Mouse (Mus musculus): ENCODE measurements around the gene Cpe. TPM values are rescaled to one million over a fixed set of nuclear protein-coding genes. Genes with fewer than 3 reads are reported as not detected.

The Cpe gene
- polyA plus RNA-seq, 1 experiment = 511 TPM

DNA sequence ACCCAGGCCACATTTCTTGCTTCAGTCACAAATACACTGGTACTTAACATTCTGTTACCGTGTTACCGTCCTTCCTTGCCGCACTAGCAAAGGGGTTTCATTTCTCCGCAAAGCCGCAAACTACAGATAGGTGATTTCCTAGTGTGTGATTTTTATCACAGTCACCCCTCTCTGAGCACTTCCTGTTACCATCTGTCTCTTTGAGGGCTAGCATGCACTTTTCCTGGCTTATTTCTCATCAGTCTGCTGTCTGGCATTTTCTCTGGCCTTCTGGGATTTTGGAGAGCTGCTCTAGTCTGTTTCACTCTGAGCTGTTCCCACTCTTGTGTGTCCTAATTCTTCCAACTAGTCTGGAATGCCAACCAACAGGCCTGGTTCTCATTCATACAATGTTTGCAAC lies 33.8 kb downstream of the Cpe start:
- Histone ChIP-seq H3K4me3 (ENCODE audit: insufficient read depth, low read length) (no peak overlapping the region), H3K27ac (ENCODE audit: insufficient read depth, low read length) (peak overlapping the region; percentile 27; the same call in 1 of the 2 replicates), H3K4me1 (ENCODE audit: control insufficient read depth, insufficient read depth, low read length) (peaks cover 6% of the 10 kb centered on the region)
- TF ChIP-seq CTCF (IDR thresholded peaks at IDR 0.05; ENCODE audit: borderline replicate concordance, insufficient read depth, low read length) (no peak), POLR2A (IDR thresholded peaks at IDR 0.05; ENCODE audit: low read depth, low read length) (no peak)

DNA sequence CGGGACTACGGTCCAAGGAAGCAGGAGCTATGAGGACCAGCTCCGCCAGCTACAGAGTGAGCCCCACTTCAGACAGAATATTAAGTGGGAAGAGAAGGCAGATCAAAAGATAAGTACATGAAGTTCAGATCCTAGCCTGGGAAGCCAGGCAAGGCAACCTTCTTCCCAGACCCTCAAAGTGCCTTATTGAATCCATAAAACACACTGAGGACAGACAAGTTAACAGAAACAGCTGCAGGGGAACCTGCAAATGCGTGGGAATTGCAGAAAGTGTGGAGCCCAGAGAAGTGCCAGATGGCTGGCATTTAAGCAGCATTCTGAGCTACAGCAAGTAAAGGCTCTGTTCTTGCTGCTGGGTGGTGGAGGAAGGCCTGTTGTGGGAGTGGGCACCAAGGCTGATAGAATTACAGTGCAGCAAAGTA lies 34.9 kb downstream of the Cpe start:
- Histone ChIP-seq H3K4me3 (ENCODE audit: insufficient read depth, low read length) (no peak overlapping the region), H3K27ac (ENCODE audit: insufficient read depth, low read length) (no peak overlapping the region), H3K4me1 (ENCODE audit: control insufficient read depth, insufficient read depth, low read length) (peaks cover 6% of the 10 kb centered on the region)
- no peak for TF ChIP-seq CTCF (IDR thresholded peaks at IDR 0.05; ENCODE audit: borderline replicate concordance, insufficient read depth, low read length)

DNA sequence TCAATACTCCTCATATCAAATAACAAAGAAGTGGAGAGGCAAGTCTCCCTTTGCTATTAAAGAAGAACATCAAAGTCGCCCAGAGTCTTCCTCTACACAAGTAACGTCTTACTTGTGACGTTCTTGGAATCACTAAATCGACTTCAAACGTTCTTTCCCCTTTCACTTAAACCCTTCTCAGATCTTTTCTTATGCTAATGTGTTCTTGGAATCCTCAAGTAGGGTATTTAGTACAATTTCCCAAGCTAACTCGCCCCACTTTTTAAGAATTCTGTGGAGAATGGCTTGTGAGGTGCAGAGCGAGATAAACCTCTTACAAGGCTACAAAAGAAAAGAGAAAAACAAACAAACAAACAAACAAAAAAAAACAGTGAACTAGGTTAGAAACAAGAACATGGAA lies 35.3 kb downstream of the Cpe start:
- Histone ChIP-seq H3K27ac (ENCODE audit: insufficient read depth, low read length) (no peak overlapping the region), H3K4me1 (ENCODE audit: control insufficient read depth, insufficient read depth, low read length) (peaks cover 6% of the 10 kb centered on the region), H3K4me3 (ENCODE audit: insufficient read depth, low read length) (no peak overlapping the region)
- TF ChIP-seq CTCF (IDR thresholded peaks at IDR 0.05; ENCODE audit: borderline replicate concordance, insufficient read depth, low read length) (no peak), POLR2A (IDR thresholded peaks at IDR 0.05; ENCODE audit: low read depth, low read length) (no peak)

DNA sequence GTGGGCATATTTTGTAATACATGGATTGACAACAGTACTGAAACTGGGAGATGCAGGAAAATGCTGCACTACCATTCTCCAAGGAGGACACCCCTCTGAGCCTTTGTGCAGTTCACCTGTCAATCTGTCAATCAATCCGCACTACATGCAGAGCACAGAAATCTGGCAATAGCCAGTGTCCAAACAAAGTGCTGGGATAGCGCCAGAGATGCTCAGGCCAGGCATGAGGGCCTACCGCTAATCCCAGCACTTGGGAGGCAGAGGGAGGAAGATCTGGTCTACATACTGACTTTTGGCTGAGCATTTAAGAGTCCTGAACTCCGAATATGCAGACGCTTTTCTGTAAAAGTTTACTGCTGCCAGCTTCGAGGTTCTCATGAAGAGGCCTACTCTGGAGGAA lies 37.0 kb downstream of the Cpe start:
- TF ChIP-seq POLR2A (IDR thresholded peaks at IDR 0.05; ENCODE audit: low read depth, low read length) (no peak), CTCF (IDR thresholded peaks at IDR 0.05; ENCODE audit: borderline replicate concordance, insufficient read depth, low read length) (no peak)
- H3K4me3 ChIP-seq (ENCODE audit: insufficient read depth, low read length) = no peak overlapping the region
- peaks cover 6% of the 10 kb centered on the region for H3K4me1 ChIP-seq (ENCODE audit: control insufficient read depth, insufficient read depth, low read length)
- H3K27ac ChIP-seq (ENCODE audit: insufficient read depth, low read length) = no peak overlapping the region

DNA sequence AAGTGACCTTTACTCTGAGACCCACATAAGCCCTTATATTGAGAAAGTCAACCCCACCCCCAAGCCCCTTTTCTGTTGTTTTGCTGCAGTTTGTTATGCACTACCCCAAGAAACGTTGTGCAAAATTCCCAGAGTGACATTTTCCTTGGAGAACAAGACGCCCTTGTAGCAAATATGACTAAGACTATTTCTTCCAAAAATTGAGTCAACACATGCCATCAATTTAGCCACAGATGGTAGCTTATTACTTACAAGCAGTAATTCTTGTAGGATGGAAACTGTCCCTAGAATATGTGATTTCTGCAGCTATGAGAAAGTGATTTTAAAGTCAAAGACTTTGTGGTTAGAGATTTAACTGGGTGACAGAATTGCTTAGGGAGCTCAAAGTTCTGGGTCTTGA lies 37.8 kb downstream of the Cpe start:
- no peak overlapping the region for H3K27ac ChIP-seq (ENCODE audit: insufficient read depth, low read length)
- TF ChIP-seq CTCF (IDR thresholded peaks at IDR 0.05; ENCODE audit: borderline replicate concordance, insufficient read depth, low read length) (no peak), POLR2A (IDR thresholded peaks at IDR 0.05; ENCODE audit: low read depth, low read length) (no peak)
- H3K4me3 ChIP-seq (ENCODE audit: insufficient read depth, low read length) = no peak overlapping the region
- peaks cover 6% of the 10 kb centered on the region for H3K4me1 ChIP-seq (ENCODE audit: control insufficient read depth, insufficient read depth, low read length)

DNA sequence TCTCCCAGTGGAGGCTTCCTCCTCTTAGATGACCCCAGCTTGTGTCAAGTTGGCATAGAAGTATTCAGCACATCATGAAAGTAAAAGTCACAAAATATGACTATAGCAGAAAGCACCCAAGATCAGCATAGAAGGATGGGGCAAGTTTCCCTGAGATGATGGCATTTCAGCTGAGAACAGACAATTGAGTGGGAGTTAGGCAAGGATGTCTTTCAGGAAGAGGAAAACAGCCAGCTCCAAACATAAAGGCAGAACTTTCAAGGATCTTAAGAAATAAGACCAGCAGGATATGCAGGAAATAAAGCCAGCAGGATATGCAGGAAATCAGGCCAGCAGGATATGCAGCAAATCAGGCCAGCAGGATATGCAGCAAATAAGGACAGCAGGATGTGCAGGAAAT lies 40.6 kb downstream of the Cpe start:
- Histone ChIP-seq H3K4me1 (ENCODE audit: control insufficient read depth, insufficient read depth, low read length) (no peaks in the 10 kb centered on the region; the same call in 1 of the 2 replicates), H3K27ac (ENCODE audit: insufficient read depth, low read length) (no peak overlapping the region), H3K4me3 (ENCODE audit: insufficient read depth, low read length) (no peak overlapping the region)
- no peak for TF ChIP-seq CTCF (IDR thresholded peaks at IDR 0.05; ENCODE audit: borderline replicate concordance, insufficient read depth, low read length)
- TF ChIP-seq POLR2A (IDR thresholded peaks at IDR 0.05; ENCODE audit: low read depth, low read length) = no peak

DNA sequence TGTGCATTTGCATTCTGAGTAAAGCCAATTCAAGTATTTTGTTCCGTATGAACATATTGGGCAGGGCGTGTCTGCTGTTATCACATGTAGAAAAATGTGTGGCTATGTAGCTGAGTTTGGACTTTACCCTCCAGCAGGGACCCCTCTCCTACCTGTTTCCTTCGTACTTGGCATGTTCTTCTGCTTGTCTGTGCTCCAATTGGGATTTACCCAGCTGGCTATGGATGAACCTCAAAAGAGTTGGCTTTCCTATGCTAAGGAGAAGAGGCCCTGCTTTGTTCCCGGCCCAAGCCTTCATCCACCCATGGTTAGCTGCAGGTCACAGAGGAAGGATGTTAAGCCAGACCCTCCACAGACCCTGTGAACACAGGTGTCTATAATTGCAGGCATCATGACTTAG lies 44.8 kb downstream of the Cpe start:
- Histone ChIP-seq H3K27ac (ENCODE audit: insufficient read depth, low read length) (no peak overlapping the region), H3K4me1 (ENCODE audit: control insufficient read depth, insufficient read depth, low read length) (peaks cover 12% of the 10 kb centered on the region), H3K4me3 (ENCODE audit: insufficient read depth, low read length) (no peak overlapping the region)
- TF ChIP-seq POLR2A (IDR thresholded peaks at IDR 0.05; ENCODE audit: low read depth, low read length) (no peak), CTCF (IDR thresholded peaks at IDR 0.05; ENCODE audit: borderline replicate concordance, insufficient read depth, low read length) (no peak)

DNA sequence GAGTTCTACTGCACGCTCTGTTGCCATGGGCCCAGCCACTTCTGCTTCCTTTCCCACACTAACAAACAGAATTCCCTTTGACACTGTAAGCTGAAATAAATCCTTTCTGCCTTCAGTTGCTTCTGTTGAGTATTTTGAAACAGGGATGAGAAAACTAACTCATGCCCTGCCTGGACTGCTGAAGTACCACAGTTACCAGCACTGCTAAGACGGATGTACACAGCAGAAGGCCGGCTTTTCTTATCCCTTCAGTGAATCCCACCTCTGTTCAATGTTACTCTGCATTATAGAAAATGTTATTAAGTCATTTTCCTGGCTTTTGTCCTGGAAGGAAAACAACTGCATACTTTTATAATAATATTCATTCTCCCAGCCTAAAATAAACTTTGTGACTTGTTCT lies 45.7 kb downstream of the Cpe start:
- H3K27ac ChIP-seq (ENCODE audit: insufficient read depth, low read length) = no peak overlapping the region
- peaks cover 12% of the 10 kb centered on the region for H3K4me1 ChIP-seq (ENCODE audit: control insufficient read depth, insufficient read depth, low read length)
- TF ChIP-seq POLR2A (IDR thresholded peaks at IDR 0.05; ENCODE audit: low read depth, low read length) (no peak), CTCF (IDR thresholded peaks at IDR 0.05; ENCODE audit: borderline replicate concordance, insufficient read depth, low read length) (no peak)
- H3K4me3 ChIP-seq (ENCODE audit: insufficient read depth, low read length) = no peak overlapping the region

DNA sequence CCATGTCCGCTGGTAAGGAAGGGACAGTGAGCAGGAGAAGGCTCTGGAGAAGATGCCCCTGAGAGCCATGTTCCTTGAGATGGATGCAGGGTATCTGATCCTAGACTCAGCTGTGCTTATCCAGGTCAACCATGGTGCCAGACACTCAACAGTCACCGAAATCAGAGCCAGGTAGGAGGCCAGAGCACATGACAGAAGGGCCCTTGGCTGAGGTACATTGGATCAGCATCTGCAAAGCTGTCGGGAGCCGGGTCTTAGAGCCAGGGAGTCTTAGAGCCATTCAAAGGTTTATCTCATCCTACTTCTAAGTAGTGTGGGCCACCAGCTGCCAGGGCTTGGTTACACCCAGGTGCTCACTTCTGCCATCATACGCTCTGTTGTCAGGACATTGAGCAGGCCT lies 46.4 kb downstream of the Cpe start:
- H3K4me1 ChIP-seq (ENCODE audit: control insufficient read depth, insufficient read depth, low read length) = peaks cover 12% of the 10 kb centered on the region
- H3K4me3 ChIP-seq (ENCODE audit: insufficient read depth, low read length) = no peak overlapping the region
- no peak overlapping the region for H3K27ac ChIP-seq (ENCODE audit: insufficient read depth, low read length)
- TF ChIP-seq POLR2A (IDR thresholded peaks at IDR 0.05; ENCODE audit: low read depth, low read length) = no peak
- no peak for TF ChIP-seq CTCF (IDR thresholded peaks at IDR 0.05; ENCODE audit: borderline replicate concordance, insufficient read depth, low read length)

DNA sequence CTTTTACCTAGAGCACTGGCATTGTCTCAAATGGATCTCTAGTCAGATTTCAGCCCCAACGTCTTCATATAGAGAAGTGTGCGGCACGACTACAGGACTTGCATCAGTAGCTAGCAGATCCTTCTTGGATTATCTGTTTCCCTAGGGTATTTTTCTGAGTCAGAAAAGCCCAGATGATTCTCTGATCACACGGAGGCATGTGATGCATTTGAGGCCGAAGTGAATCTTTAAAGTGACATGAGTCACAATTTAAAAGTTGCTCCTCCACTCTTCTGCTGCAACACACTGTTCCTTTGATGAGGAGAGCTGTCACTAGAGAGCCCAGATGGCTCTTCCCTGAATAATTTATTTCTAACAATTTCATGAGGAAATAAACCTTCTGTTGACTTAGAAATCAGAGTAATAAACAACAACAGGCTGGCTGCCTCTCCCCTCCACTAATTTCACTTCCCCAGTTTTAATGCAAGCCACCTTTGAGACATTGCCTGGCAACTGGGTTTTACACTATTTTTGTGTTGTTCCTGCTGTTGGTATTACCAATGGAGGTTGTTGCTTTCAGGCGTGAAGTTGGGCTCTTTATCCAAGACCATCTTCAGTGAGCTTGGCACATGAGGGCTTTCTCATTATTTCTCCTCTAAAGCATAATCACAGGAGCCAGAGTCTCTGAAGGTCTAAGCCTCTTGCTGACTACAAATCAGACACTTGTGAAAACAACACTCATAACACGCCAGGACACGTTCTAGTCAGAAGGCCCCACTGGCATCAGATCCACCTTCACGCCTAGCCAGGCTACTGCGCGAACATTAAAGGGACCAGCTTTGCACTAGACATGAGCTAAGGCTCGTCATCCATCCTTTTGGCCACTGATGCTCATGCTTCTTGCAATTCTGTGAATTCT lies 48.5 kb downstream of the Cpe start:
- peak overlapping the region; percentile 1; the same call in 1 of the 2 replicates for H3K27ac ChIP-seq (ENCODE audit: insufficient read depth, low read length)
- no peak for TF ChIP-seq CTCF (IDR thresholded peaks at IDR 0.05; ENCODE audit: borderline replicate concordance, insufficient read depth, low read length)
- H3K4me3 ChIP-seq (ENCODE audit: insufficient read depth, low read length) = no peak overlapping the region
- H3K4me1 ChIP-seq (ENCODE audit: control insufficient read depth, insufficient read depth, low read length) = peaks cover 12% of the 10 kb centered on the region
